Mouse (Mus musculus) adrenal gland, adult 2 months (tissue): ENCODE results near the gene Epb41l2. TPM values are rescaled to one million over a fixed set of nuclear protein-coding genes. Genes with fewer than 3 reads are reported as not detected.
A peak's percentile ranks its signal among the peaks of the same experiment; 100 is the strongest.

Experiments used
- DNase-seq: peaks from one replicate; pipeline ENCODE4 v3.0.0; 2021
- polyA plus RNA-seq: library from polyadenylated mRNA; depleted of rRNA; stranded (reverse); fragments of >200 nt; gene quantifications from 2 replicates; pipeline ENCODE4 v1.2.3, GENCODE M21; 2012
- total RNA-seq, 2 experiments: library from RNA; stranded (reverse); gene quantifications; 2 replicates each; pipeline ENCODE4 v1.2.3; 2021

Gene Epb41l2
- total and polyA plus RNA-seq, 3 experiments = 20.5 to 71.6 (median 61.7) TPM

DNA sequence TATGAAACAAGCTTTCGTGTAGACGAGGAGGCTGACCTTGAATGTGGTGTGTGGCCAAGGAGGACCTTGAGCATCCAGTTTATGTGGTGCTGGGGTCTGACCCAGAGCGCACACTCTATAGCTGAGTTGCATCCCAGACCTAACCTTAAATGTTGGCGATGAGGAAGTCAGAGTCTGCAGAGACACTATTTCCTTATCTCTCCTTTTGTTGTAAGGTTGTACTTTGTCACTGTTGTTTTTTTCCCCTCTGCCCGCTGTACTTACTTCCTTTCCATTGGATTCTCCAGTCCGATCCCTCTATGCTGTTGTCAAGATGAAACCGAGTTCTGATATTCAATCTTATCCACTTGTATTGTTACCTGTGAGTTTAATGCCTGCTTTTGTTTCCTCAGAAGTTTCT is 5.6 kb downstream of the Epb41l2 start:
- no peak for DNase-seq

DNA sequence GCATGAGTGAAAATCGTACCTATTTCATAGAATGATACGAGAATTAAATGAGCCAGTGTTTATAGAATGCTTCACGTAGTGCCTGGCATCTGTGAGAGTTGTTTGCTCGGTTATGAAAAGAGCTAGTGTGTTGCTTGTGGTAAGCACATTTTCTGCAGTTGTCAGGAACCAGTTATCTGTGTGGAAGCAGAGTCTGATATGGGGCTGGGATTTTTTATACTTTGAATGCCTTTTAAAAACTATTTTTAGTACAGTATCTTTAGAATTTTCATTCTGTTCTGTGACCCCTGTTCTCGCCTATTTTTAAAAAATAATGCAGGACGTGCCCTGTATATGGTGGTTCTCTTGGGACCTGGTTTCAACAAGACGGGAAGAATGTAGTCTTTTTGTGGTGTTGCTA is 6.1 kb downstream of the Epb41l2 start:
- no peak for DNase-seq

DNA sequence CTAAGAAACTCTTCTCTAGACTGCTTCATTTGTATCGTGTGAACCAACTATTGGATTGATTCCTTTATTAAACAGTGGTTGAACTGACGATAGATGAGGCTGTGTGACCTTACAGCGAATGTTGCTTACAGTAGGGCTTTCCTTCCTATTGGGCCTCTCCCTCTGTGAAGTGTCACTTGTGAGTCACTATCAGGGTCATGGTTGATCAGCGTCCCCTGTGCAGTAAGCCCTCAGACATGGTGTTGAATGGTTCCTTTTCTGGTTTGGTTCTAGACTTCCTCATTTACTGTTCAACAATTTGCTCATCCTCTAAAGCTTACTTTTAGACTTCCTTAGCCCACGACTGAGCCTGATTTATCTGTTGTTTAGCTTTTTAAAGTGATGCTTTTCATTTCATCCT is 7.1 kb downstream of the Epb41l2 start:
- DNase-seq = peak; percentile 47

DNA sequence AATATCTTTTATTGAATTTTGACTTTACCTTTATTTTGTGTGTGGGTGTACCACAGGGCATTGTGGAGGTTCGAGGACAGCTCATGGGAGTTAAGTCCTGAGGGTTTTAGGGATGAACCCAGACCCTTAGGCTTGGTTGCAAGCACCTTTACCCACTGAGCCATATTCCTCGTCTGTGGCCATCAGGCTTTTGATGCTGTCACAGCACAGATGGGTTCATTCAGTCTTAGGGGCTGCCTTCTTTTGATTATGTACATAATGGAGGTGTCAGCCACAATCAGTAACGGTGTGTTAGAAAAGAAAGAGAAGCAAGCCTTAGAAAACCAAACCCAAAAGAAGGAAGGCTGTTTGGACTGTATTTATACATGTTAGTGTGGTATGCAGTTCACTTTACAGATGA is 9.3 kb downstream of the Epb41l2 start:
- DNase-seq = no peak

DNA sequence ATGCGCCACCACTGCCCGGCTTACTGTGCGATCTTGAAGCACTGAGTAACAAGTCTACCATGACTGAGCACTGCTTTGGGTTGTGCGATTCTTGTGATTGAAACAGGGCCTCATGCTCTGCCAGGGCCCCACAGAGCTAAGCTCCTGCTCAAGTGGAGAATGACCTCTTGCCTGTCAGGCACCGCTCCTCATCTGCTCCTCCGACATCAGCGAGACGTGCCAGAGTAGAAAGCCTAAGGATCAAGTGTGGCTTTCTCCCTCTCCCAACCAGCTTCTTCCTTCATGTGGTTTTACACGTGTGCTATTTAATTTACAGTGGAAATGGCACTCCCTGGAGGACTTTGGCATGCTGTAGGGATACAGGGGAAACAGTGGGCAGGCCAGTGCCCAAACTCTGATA is 10.1 kb downstream of the Epb41l2 start:
- no peak for DNase-seq

DNA sequence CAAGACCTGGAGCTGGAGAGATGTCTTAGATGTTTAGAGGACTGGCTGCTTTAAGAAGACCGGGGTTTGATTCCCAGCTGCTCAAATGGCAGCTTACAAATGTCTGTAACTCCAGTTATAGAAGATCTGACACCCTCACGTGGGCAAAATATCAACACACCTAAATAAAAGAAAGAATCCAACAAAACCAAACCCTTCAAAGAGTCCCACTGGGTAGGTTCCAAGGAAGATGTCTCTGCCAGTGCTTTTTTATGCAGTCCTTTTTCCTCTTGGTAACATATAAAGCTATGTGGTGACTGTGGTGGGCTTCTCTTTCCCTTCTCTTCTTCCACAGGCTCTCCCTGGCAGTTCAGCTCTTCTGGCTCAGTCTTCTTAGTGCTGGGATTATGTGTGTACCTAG is 11.7 kb downstream of the Epb41l2 start:
- no peak for DNase-seq

DNA sequence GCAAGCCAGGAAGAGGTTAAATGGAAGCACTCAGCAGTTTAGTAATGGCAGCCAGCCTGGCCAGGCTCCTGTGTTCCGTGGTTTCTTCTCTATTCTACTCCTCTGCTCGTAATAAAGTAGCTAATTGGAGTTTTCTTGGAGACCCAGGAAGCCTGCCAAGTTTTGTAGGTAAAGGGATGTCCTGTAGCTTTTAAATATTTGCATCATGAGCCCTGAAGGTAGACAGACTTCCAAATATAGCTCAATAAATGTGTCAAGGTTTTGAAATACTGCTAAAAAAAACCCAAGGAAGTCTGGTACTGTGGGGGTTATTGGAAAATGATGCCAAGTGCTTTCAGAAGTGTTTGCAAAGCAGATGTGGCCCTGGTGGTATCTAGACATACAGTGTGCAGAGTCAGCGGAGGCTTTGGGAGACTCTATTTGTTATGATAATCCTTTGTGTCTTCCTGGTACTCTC is 12.3 kb downstream of the Epb41l2 start:
- no peak for DNase-seq

DNA sequence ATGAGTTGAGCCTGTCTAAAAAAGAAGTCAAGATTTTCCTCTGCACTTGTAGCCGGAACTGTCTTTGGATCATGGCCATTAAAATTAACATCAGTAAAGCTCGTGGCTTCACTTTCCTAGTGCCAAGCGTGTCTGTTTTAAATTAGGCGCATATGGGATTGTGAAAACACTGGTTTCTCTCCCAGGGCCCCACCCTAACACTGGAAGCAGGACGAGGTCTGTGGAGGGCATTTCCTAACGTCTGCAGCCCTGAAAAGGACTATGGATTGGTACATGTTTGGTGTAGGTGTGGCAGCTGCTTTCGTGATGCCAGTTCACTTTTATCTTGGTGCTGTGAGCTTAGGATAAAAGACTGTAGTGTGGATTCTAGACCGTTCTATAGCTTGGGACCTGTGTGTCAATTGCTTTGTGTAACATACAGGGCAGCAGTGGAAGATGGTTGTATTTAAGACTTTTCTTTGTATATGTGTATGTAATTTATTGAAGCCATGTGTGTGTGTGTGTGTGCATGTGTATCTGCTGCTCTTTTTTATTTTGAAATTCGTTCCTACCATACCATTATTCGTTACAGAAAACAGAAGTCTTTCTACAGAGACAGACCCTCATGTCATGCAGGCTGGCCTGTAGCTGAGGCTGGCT is 13.0 kb downstream of the Epb41l2 start:
- DNase-seq = peak; percentile 5

DNA sequence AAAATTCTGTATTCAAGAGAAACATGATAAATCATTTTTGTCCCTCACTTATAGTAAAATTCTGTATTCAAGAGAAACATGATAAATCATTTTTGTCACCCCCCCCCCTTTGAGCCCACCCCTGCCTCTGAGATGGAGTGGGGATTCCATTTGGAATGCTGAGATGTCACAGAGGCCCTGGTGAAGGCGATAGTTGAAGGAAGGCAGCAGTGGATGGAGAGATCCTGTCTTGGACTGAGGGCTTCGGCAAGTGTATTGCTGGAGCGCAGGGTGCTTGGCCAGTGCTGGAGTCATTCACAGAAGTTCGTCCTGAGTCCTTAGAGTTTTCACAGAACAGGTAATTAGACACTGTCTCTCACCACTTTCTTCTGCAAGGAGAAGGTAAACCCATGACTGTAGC is 15.4 kb downstream of the Epb41l2 start:
- no peak for DNase-seq

DNA sequence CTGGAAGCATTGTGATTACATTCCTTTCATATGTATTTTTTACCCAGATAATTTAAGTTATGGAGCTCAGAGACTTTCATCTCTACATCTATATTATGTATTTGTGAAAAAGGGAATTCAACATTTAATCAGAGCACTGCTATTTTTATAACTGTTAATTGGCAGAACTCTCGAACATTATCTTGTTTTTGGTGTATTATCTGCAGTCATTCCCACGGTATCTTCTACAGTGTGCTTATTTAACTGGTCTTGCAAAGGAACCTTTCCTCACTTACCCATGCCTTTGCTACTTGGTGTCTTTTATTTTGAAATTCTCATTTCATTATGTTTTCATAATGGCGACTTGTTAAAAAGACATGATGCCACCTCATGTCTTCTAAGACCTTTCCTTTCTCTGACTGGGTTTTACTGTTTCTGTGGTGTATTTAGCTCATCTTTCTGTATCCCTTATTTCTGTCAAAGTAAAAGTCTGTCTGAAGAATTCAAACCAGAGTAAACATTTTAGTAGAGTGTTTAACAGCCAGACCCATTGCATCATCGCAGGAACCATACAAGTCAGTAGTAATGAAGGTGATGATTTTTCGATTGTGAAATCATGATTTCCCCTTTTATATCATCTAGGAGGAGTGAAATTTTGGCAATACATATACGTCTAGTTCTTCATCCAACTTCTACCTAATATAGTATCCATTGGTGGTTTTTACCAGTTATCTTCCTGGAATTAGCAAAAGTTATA is 21.3 kb downstream of the Epb41l2 start:
- DNase-seq = no peak

DNA sequence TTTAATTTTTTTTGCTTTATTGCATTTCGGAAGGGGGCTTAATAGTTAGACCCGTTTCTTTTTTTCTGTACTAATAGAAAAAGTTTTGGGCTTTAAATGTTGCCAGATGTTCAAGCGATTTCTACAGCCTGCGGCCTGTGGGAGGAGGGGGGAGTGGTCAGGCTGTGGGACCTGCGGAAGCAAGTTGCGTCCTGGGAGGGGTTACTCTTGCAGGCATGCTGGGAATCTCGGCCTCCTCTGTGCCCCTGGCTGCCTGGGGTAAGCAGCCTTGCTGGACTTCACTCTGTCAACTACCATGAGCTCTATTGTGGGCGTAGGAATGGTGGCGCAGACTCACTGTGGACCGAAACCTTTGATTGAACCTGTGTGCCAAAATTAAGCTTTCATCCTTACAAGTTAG is 22.4 kb downstream of the Epb41l2 start:
- DNase-seq = no peak

DNA sequence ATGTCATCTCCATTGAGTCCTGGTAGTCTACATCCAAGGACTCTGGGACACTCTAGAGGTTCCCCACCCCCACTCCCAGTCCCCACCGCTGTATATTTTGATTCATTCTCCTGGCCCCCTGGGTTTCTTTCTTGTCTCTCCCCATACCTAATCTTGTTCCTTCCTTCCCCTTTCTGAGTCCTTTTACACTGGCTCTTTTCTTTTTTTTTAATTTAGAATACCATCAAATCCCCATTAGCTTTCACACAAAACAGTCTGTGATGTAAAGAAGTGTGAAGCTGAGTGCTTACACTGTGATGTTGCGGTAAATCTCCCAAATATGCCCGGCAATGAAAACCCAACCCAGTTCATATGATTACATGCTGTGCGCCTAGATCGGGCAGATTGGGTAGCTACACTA is 23.6 kb downstream of the Epb41l2 start:
- DNase-seq = no peak

DNA sequence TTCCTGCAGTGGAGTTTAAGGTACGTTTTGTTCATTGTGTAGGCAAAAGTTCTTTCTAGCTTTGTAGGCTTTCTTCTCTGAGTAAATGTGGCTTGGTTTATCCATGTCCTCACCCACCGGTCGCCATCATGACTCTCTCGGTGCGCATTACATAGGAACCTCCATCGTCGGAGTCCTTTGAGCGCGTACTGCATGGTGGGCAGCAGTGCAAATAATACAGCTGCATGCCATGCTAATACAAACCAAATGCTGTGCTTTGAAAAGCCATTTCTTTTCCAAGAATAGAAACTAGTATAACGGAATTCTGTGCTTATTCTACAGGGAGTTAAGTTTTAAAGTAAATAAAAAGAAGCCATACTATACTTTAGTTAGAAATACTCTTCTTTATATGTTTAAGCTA is 24.8 kb downstream of the Epb41l2 start:
- no peak for DNase-seq

DNA sequence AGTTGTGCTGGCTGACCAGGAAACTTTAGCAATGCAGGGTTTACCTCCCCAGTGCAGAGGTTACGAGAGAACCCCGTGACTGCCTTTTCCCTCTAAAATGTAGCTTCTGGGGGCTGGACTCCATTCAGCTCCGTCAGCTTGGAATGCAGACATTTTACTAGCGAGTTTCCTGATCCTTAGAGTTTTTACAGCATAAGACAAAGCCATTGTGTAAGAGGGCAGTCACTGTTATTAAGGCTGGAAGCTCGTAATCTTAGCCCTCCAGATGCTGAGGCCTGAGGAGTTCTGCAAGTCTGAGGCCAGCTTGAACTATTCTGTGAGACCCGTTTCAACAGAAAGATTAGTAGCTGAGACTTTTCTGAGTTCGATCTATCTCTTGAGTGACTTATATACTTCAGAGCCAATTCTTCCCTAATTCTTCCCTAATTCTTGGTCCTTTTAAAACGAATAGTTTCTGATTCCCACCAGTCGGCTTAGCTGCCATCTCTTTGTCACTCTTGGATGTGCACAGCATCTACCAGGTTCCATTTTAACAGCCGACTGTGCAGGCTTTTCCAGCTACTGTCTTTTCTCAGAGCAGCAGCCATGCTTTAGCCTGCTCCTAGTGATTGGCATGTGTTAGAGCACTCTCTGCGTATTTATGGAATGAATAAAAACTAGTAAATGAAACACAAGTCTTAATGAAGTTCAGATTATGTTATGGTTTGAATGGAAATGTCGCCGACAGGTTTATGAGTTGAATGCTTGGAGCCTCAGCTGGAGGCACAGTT is 26.4 kb downstream of the Epb41l2 start:
- DNase-seq = no peak

DNA sequence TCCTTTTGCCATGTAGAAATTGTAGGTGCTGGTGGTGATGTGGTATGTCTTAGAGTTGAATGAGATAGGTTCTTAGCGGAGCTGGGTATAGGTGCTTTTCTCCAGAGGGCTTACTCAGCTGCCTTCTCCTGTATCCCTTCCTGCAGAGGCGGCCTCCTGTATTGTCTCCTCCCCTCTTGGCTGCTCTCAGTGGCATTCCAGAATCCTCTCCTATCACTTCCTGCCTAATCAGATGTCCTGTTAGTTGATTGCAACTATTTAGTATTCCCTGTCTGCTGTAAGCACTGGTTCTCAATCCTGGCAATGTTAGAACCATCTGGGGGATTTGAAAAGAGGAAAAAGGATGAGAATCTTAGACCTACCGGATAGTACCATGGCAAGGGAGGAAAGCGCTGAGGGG is 27.3 kb downstream of the Epb41l2 start:
- DNase-seq = no peak

DNA sequence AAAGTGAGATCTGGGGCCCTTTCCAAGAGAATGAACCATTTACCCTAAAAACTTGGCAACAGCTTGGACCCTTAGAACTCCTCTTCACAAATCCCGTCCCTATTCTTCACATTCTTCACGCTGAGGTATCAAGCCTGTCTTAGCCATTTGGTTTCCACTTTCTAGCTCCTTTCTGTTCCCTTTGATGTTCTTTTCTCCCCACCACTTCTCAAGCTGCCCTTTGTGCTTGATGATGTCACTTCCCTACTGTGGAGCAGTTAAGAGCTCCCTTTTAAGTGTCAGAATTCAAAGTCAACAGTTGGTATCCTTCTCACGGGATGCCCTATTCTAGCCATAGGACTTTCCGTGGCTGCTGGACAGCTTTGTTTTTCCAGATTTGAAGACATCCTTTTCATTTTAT is 27.7 kb downstream of the Epb41l2 start:
- no peak for DNase-seq

DNA sequence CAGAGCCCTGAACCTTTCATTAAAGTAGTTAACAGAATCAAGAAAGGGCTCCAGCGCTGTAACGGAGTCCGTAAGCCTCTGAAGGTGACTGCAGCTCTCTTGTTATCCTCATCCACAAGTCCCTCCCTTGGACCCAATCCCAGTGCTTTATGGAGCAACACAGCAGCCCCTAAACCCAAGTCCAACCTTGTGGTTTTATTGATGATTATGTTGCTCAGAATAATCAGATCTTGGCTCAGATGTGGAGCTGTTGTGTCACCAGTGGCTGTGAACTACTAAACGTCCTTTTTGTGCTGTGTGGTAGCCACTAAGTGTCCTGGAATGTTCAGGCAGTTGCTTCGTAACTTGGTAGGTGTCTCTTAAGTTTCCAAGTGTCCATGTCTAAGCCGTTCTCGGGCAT is 33.2 kb downstream of the Epb41l2 start:
- DNase-seq = peak; percentile 29

DNA sequence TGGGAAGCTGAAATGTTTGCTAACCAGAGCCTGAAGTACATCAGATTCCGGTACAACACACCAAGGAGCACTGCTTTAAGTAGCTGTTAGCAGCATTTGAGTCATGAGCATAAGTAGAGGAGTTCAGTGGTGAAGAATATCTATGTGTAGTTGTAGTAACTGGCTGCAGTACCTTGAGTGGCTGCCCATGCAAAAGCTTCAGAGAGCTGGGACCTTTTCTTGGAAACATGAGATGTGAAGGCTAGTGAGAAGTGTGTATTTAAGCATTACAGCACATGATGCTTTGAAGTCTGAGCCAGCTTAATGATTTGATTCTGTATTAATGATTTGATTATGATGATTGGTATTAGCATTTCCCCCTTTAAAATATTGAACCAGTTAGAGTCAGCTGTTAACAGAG is 34.1 kb downstream of the Epb41l2 start:
- no peak for DNase-seq

DNA sequence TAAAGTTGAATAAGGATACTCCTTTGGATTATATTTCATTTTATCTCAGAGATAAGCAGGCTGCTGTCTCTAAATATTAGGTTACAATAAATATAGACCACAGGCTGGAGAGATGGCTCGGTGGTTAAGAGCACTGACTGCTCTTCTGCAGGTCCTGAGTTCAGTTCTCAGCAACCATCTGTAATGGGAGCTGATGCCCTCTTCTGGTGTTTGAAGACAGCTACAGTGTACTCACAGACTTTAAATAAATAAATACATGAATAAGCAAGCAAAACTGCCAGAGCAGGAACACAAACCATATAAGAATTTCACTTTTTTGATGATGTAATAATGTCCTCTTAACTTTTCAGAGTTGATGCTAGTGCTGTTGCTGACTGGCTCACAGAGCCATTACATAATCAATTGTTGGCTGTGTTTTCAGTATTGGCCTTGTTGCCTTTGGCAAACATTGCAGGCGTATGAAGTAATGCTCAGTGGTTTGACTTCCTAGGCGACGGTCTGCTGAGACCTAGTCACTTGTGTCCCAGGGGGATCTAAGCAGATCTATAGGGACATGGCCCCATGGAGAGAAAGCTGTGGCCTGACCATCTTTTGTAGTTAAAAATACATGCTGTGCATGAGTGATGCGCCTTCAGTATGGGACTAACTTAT is 35.8 kb downstream of the Epb41l2 start:
- peak; percentile 64 for DNase-seq

DNA sequence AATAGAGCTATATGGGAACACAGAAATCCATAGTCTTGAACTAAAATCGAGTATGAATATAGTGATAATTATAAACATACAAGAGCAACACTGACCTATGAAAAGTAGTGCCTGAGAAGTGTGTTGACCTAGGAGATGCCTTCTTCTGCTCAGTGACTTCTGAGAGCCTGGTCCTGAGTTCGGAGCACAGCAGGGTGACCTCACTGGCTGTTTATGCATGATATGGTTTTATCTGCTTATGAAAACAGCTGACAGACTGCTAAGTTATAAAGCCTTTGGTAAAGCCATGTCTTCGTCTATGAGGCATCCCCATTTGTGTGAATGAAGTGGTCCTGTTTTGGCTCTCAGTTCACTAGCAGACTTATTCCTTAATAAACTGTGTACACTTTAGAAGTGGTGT is 37.3 kb downstream of the Epb41l2 start:
- no peak for DNase-seq

DNA sequence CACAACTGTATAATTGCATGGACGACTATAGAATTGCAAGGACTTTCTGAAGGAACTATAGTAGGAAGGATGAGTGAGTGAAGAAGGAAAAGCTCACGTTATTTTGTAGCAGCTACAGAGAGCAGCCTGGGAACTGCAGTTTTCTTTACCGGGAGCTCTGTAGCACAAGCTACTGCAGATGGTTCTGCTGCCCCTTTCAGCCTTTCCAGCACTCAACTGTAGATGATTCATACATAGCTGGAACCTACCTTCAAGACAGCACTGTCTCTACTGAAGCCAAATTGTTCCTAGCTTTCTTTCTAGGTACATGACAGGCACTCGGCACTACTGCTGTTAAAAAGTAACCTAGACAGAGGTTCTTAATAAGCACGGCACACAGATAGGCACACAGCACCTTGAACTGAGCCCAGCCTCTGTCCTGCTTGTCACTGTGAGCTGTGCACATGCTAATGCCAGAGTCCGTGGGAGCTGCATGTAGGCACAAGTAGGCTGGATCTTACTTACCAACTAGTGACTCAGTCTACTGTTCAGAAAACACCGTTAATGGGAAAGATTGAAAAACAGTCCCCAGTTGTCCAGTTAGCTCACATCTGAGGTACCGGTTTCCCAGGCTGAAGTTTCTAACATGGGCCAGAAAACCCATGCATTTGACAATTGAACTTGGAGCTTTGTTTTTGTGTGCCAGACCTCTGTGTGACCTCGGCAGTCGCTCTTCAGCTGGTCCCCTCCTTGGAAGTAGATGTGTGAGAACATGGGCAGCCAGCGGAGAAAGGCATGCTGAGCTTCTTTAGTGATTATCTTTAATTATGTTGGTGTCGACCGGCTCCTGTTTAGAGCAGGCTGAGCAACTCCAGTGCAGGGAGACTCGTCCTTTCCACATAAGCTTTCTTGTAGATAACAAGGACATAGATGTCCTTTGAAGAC is 38.4 kb downstream of the Epb41l2 start:
- no peak for DNase-seq

DNA sequence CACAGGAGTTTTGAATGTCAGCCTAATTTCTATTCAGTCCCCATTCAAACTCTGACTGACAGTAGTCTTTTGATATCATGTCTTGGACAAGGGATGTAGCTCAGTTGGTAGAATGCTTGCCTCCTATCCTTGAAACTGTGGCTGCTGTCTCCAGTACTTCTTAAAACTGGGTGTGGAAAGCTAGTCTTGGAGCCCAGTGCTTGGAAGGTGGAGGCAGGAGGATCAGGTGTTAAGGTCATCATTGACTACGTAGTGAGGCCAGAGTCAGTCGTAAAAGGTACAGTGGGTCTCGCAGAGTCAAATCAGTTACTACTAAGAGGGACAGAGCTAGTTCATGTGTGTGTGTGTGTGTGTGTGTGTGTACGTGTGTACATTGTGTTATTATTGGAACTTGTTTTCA is 39.4 kb downstream of the Epb41l2 start:
- no peak for DNase-seq
